Comparison of ENCODE assay signal across 9 mouse cellular contexts in genomic region chr8:8602616-8603461, GRCm38 (mm10). TPM values are rescaled to one million over a fixed set of nuclear protein-coding genes. Genes with fewer than 3 reads are reported as not detected.
DNase-seq lines count a peak whose midpoint lies in the region; ATAC-seq and TF ChIP-seq lines count a peak whose summit lies in the region.
"Had no signal": no experiment of that assay in that cellular context is flagged by ENCODE, and none has a peak within 500 bp of the region (broad histone marks: within the 10 kb centered on the region; RNA-seq: fewer than 3 reads in every experiment).

No protein-coding gene starts in this region.

- H3K9me3 ChIP-seq in liver, embryonic 11.5 days (ENCODE audit: control insufficient read depth, low read length) = no peaks in the 10 kb centered on the region
- H3K9me3 ChIP-seq in liver, postnatal 0 days (ENCODE audit: low read length) = no peaks in the 10 kb centered on the region
- H3K9me3 ChIP-seq: embryonic facial prominence, embryonic 13.5 days had no signal

- no peak overlapping the region for H3K4me3 ChIP-seq in liver, embryonic 11.5 days (ENCODE audit: low read depth, low read length)
- no peak overlapping the region for H3K4me3 ChIP-seq in liver, postnatal 0 days (ENCODE audit: low read depth, low read length)
- H3K4me3 ChIP-seq: embryonic facial prominence, embryonic 13.5 days had no signal

- no peak for DNase-seq in liver, embryonic 11.5 days (ENCODE audit: low spot score)
- no peak for DNase-seq in liver, postnatal 0 days
- peak; percentile 16 to 41 for DNase-seq in kidney, postnatal 4 days
- DNase-seq in urinary bladder, adult 2 months (ENCODE audit: low spot score) = peak; percentile 40
- no peak for DNase-seq in spleen, adult 12 weeks (ENCODE audit: low spot score)
- DNase-seq in layer of hippocampus, adult 9-11 months = no peak

- H3K4me2 ChIP-seq in liver, embryonic 11.5 days = no peak overlapping the region
- H3K4me2 ChIP-seq in liver, postnatal 0 days (ENCODE audit: low read depth, low read length) = no peak overlapping the region
- H3K4me2 ChIP-seq: embryonic facial prominence, embryonic 13.5 days had no signal

- H3K27ac ChIP-seq in liver, embryonic 11.5 days (ENCODE audit: low read depth, low read length) = no peak overlapping the region
- no peak overlapping the region for H3K27ac ChIP-seq in liver, postnatal 0 days (ENCODE audit: low read depth)
- H3K27ac ChIP-seq: embryonic facial prominence, embryonic 13.5 days had no signal

- 36% methylated on average over 7 of the region's 7 CpGs for WGBS in liver, embryonic 11.5 days
- WGBS in liver, postnatal 0 days (ENCODE audit: insufficient replicate concordance) = 38% methylated on average over 7 of the region's 7 CpGs

- no peak for TF ChIP-seq CTCF in liver, postnatal 0 days (IDR thresholded peaks at IDR 0.05; ENCODE audit: low read depth)

- H3K4me1 ChIP-seq in liver, embryonic 11.5 days (replicated peaks; ENCODE audit: control insufficient read depth, insufficient read depth, low read length) = no peaks in the 10 kb centered on the region
- no peaks in the 10 kb centered on the region for H3K4me1 ChIP-seq in liver, postnatal 0 days (ENCODE audit: insufficient read depth)

- no peaks in the 10 kb centered on the region for H3K36me3 ChIP-seq in liver, embryonic 11.5 days (ENCODE audit: control insufficient read depth, insufficient read depth, low read length)
- H3K36me3 ChIP-seq in liver, postnatal 0 days (replicated peaks; ENCODE audit: insufficient read depth, low read length) = no peaks in the 10 kb centered on the region
- H3K36me3 ChIP-seq: embryonic facial prominence, embryonic 13.5 days had no signal

- peak; percentile 53; the same call in 1 of the 2 replicates for ATAC-seq in liver, embryonic 11.5 days (replicated peaks; ENCODE audit: low FRiP score)
- no peak for ATAC-seq in liver, postnatal 0 days
- ATAC-seq in granulocyte monocyte progenitor cell, adult 5-6 weeks (replicated peaks; ENCODE audit: poor library complexity, severe bottlenecking) = peak; percentile 60
- no peak for ATAC-seq in inflammation-experienced regulatory T-cells, adult 6 months

- no peaks in the 10 kb centered on the region for H3K27me3 ChIP-seq in liver, embryonic 11.5 days (replicated peaks; ENCODE audit: control insufficient read depth, insufficient read depth, low read length)
- H3K27me3 ChIP-seq in liver, postnatal 0 days (ENCODE audit: insufficient read depth, low read length) = no peaks in the 10 kb centered on the region
- H3K27me3 ChIP-seq: embryonic facial prominence, embryonic 13.5 days had no signal

- no peak for TF ChIP-seq EP300 in liver, postnatal 0 days (IDR thresholded peaks at IDR 0.05; ENCODE audit: low read depth)

- H3K9ac ChIP-seq in liver, embryonic 11.5 days (ENCODE audit: low read depth, low read length) = no peak overlapping the region
- no peak overlapping the region for H3K9ac ChIP-seq in liver, postnatal 0 days (replicated peaks)
- H3K9ac ChIP-seq: embryonic facial prominence, embryonic 13.5 days had no signal

RNA-seq across cellular contexts. Expression of gene Efnb2, which starts 58.2 kb away (rescaled TPM):
- 7.6 and 8.0 TPM in 2 replicates for polyA plus RNA-seq in liver, embryonic 11.5 days (2014; fragmentation: Nextera tagmentation; extraction: Ambion mirVana)
- 1.0 TPM in 2 replicates for polyA plus RNA-seq in liver, postnatal 0 days (2015; fragmentation: Nextera tagmentation; extraction: Ambion mirVana)
- total RNA-seq in granulocyte monocyte progenitor cell, adult 5-6 weeks (2014; fragmentation: Nextera tagmentation) = not detected in 2 replicates
- 0.39 and 4.6 TPM in 2 replicates for total RNA-seq in granulocyte monocyte progenitor cell, adult 5-6 weeks (2017)
- polyA plus RNA-seq in urinary bladder, adult 2 months (2012; rRNA removed) = 27.6 and 30.5 TPM in 2 replicates
- polyA plus RNA-seq in inflammation-experienced regulatory T-cells, adult 6 months (2017; shearing (Covaris generic)) = under 1 TPM in 2 of 3 experiments, not detected in 1; 0.18 to 0.27 TPM

Comparison
In these comparisons a context has a peak if more than half of its experiments do, and no peak if none do; other contexts are left out.
1. ATAC-seq: peak in liver, embryonic 11.5 days (single experiment) and granulocyte monocyte progenitor cell, adult 5-6 weeks (single experiment); none in liver, postnatal 0 days (single experiment) and inflammation-experienced regulatory T-cells, adult 6 months (single experiment).
2. DNase-seq: peak in kidney, postnatal 4 days (2 of 2) and urinary bladder, adult 2 months (single experiment); none in liver, embryonic 11.5 days (single experiment), liver, postnatal 0 days (single experiment), spleen, adult 12 weeks (single experiment) and layer of hippocampus, adult 9-11 months (single experiment).